Mouse (Mus musculus) urinary bladder, postnatal 25 days (tissue): ENCODE measurements around the gene Kcnj15.
A peak's percentile ranks its signal among the peaks of the same experiment; 100 is the strongest.

Source experiments
- DNase-seq: peaks from one replicate; pipeline ENCODE4 v3.0.0; 2022; ENCODE audit warnings: low spot score

Kcnj15 gene

DNA sequence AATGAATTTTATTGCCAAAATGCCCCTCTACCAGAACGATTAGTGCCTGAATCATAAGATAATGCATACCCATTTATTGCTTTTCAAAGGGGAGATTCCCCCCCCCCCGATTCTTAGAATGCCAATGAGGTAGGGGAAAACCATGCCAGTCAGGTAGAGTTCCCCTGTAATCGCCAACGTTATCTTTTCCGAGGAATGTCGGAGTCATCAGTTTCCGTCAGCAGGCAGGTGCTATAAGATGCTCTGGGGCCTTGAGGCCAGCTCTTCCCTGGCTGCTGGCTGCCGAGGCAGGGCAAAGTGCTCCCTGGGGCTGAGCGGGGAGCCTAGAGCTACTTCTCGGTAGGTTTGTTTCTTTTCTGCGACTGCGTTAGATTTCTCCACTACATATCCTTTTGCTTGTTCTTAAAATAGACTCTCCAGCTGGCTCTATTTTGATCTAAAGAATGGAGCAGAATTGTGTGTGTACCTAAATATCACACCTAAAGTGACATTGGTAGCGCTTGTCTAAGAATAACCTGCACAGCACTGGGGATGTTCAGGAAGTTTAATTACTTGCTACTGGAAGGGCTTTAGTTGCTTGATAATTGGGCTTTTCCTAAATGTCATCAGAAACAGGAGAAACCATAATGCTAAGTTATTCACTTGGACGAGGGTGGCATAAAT lies 35.6 kb downstream of the Kcnj15 start:
- no peak for DNase-seq

DNA sequence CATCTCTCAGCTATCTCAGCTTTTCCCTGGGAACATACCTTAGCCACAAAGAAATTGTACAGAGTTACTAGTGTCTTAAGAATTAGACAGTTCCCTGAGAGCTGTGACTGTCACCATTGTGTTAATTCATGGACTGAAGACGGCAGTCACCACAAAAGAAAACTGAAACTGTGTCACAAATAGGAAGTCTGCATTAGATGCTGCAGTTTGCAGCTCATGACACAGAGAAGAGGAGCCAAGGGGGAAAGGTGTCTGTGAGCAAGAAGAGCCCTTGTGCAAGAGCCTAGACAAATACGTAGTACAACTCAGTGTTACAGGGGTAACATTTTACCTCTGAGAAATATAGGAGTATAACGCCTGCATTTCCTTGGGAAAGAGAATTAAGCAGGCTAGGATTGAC lies 40.3 kb downstream of the Kcnj15 start:
- DNase-seq, result no peak

DNA sequence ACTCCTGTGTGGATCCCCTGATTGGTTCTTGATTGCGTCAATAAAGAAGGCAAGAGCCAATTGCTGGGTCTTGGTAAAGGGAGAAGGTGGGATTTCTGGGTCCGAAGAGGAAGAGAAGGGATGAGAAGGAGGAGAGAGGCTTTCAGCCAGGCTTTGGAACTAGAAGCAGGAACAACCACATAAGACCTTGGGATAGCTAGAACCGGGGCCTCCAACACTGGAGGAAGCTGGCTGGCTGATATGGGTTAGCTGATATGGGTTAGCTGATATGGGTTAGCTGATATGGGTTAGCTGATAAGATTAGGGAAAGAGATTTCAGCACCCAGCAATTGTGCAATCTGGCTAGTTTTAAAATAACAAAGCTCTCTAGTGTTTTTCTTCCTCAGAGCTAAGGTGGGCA lies 44.3 kb downstream of the Kcnj15 start:
- no peak for DNase-seq

DNA sequence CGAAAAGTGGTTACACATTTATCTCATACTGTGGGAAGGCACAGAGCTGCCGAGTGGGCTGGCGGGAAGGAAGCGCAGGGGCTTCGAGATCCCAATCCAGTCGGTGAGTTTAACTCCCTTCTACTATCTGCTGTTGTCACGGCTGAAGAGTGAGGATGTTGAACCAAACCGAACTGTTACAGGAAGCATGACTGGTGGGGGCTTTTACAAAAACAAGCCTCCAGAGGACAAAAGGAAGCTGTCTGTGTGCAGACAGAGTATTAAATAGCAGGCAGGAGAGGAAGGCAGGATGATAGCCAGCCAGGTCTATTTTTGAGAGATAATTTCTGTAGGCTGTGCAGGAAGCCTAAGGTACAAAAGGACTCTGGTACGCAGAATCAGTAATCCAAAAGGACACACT lies 46.3 kb downstream of the Kcnj15 start:
- no peak for DNase-seq

DNA sequence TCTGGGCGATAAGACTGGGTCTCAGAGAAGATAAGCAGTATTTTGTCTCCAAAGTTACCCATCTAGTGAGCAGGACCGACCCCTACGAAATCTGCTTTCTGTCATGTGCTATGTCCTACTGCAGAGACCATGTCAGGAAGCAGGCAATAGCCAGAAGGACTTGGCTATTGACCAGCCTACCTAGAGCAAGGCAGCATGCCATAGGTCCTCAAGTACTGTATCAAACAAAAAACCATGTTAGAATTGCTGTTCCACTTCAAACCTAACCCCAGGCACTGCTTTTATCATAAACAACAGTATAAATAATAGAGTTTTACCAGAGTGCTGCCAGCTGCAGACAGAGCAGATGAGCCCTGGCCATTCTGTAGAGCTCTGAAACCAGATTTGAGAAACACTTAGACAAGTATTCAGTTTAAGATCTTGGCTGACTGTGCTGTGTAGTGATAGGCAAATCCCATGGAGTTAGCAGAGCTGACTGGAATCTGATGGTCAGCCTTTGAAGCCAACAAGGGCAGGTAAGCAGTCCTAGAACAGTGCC lies 50.5 kb downstream of the Kcnj15 start:
- no peak for DNase-seq

DNA sequence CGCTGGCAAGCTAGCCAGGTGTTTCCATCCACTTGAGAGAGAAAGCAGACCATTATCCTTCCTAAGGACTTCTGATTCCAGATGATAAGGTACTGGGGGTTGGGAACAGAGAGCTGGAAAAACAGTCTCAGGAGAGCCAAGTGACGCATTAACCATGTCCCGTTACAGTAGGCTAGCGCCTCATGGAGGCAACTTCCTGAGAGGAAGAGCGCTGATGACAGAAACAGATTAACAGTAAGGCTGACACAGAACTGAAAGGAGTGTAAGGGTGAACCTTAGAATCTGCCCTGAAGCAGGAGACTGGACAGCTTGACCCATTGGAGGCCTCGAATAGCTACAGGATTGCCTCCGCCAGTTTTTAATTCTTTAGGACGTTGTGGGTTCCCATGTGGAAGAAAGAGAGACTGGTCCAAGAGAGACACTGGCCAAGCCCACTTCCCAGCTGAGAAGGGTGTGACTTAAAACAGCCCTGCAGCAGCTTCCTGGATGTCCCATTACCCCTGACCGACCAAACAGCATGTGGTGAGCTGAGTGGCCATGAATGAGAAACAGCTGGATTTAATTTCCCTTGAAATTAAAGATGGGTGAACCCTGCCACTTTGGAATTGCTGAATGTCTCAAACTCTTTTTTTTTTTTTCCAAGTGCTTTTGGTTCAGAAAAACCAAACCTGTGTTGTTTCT lies 64.7 kb downstream of the Kcnj15 start:
- no peak for DNase-seq

DNA sequence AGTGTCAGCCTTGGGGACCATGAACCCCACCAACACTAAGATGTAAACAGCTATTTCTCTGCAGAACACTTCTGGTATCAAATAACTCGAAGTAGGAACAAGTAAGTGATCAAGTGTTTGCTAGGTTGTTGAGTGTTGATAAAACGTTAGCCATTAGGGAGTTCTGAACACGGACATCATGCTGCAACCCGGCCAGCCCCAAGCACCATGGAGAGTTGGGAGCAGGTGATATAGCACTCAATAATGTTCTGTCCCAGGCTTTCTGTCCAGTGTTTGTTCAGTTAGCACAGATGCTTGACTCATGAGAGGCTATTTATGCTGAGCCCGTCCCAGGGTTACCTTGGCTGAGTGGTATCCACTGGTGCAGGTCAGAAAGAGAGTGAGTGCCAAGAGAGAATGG lies 74.8 kb downstream of the Kcnj15 start:
- DNase-seq, result no peak

DNA sequence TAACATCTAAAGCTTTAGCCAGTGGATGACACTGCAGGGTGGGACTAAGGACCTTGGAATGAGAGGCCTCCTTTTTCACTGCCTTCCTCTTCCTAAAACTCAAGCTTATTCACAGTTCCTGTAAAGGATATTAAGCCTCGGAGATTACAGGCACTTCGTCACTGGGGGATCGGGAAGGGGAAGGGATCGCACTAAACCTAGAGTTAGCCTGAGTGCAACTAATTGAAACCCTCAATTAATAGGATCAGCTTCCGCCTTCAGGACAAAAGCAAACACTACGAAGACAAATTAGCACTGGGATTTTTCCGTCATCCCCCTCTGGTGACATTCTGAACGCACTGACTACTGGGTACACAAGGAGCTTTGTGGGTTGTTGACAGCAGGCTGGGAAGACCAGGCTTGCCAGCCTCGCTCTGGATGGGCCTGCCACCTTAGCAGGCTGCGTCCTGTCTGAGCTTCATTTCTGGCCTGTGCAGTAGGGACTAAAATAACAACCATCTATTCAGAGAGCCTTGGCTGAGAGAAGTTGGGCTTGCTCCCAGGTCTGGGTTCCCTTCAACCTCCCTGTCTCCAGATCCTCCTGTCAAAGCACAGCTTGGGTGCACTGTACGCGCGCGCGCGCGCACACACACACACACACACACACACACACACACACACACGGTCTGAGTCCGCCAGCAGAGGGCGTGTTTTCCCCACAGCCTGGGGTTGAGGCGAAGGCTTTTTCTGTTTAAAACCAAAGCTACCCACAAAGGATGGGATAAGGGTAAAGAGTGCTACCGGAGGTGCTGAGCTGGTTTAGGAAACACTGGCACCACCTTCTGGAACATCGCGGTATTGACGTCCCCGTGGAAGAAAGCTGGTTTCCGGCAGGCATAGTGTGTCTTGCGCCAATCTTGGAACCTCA lies 83.8 kb downstream of the Kcnj15 start:
- DNase-seq, result peak; percentile 65

DNA sequence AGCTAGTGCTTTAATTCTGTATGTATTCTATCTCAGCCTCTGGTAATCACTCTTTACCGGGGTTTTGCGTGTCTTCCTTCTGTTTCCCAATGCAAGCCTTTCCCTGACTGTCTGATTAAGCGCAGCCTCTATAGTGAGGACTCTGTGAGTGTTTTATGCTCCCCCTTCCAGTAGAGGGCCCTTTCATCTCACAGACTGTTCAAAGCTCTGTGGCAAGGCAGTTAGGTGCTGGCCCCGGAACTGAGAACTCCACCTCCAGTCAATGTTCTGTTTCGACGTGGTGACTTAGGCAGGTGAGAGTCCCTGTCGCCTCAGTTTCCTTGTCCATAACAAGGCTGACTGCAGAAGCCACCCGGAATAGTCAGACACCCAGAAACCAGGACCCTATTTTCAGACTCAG lies 84.7 kb downstream of the Kcnj15 start:
- DNase-seq, result no peak

DNA sequence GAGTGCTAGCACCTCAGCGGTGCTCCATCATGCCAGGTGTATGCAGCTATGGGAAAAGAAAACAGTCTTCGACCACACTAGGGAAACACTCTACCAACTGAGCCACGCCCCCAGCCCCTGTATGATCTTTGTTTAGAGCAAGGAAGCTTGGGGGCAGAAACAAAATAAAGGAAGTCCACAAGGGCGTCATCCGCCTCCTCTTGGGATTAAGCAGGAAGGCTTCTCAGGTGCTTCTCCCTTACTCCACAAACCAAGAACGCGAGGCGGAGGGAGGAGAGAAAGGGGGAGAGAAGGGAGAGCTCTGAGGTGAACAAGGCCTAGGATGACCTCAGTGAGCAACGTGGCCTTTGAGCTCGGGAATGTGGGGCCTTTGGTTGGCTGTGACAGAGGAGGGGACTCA lies 87.6 kb downstream of the Kcnj15 start:
- no peak for DNase-seq

DNA sequence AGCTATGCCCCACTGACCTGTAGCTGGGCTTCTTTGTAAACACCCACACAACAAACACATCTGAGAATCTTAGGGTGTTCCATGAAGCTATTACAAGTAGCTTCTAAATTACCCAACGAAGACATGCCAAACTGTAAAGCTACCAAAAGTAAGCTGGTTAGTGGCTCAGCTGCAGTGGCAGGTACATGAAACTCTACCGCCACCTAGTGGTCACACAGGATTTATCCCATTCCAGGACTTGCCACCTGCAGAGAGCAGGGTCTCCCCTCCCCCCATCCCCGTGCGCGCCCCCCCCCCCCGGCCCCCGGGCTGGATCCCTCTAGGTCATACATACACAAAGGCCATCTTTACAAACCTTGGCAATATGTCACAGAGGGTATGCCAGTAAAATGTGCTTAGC lies 88.5 kb downstream of the Kcnj15 start:
- peak; percentile 59 for DNase-seq

DNA sequence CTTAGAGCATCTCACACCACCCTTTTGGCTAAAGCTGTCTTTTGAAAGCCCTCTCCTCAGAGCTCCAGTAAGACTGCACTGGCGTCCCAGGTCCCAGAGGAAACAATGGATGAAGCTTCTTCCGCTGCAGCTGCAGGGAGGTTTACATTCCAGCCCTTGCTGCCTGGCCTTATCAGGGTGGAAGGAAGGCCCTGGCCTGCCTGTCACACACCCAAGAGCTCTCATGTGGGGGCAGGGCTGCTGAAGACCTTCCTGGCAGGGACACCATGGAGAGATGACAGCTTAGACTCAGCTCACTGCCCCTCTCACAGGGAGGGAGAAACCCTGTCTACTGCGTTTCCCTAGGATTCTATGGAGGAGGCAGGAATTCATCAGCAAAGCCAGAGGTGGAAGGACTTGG lies 89.8 kb downstream of the Kcnj15 start:
- no peak for DNase-seq

DNA sequence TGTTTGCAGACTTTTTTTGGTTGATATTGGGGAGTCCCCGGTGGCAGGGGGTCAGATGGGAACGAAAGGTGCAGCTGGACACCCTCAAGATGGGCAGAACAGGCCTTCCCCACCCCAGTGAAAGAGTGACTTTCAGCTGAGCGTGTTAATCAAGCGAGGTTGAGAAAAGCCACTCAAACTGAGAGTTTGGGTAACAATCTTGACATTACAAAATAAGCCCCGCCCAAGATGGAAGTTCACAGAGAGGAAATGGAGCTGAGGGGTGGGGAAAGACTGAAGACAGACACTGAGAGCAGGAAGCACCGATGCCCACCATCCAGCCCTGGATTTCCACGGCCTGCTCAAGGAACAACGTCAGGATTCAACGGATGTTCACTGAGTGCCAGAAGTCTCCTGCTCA lies 91.2 kb downstream of the Kcnj15 start:
- DNase-seq, result no peak

DNA sequence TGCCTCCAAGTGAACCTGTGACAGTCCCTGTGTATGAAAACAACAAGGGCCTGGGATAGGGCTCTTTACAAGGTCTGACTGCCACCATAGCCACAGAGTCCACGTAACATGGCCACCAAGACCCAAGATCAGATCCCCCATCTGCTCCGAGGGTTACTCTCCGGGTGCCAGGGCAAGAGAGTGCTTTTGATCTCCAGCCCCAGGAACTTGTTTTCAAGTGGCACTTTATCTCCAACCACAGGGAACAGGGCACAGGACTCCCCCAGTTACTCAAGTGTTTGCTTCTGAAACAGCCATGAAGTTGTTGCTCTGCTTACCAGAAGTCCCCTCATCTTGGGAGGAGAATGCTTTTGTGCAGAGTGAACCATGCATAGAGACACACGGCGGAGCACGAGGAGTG lies 92.0 kb downstream of the Kcnj15 start:
- DNase-seq, result no peak

DNA sequence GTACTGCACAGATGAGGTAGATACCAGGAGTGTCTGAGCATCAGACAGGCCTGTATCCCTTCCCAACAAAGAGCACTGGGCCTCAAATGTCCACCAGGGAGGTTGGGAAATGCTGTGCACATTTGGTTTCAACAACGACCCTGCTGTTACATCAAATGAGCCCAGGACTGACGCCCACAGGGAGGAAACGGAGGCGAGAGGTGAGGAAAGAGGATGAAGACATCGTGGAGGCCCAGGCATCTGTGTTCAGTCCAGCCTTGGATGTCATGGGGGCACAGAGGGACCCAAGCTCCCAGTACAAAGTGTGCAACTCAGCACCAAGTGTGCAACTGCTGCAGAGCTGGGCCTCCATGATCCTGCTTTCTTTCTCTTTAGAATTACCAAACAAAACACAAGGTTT lies 92.4 kb downstream of the Kcnj15 start:
- no peak for DNase-seq
